Mouse (Mus musculus) ES-Bruce4 (cell line): ENCODE results near the gene Zfp990.

Experiments used
- CTCF ChIP-seq: IDR thresholded peaks from one replicate; pipeline ENCODE4 v1.8.1; 2011; ENCODE audit warnings: low read depth, low read length
- EP300 ChIP-seq: IDR thresholded peaks from 2 replicates; pipeline ENCODE4 v1.6.1; 2011; ENCODE audit warnings: low read depth, low read length; ENCODE audit not compliant: insufficient read depth

DNA sequence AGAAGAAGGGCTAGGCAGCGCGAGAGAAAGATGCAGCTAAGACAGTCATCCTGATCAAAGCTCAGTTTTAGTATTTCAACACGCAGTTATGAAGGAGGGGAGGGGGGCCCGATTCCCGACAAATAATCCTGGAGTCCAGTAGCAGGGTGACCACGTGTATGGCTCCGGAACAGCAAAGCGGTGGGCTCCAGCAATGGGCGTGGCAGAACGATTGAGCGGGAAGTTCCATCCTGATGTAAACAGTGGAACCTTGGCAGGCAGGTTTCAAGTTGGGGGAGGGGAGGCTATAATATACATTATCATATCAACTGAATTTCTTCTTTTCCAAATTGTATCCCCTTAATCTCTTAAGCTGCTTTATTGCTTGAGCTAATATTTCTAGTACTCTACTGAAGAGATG, 18.4 kb upstream of the Zfp990 start:
- peak; percentile 53; the same call in 1 of the 2 replicates for TF ChIP-seq EP300
- TF ChIP-seq CTCF, result no peak
